Mouse (Mus musculus) CH12.LX (cell line): ENCODE results near the gene Src. TPM values are rescaled to one million over a fixed set of nuclear protein-coding genes. Genes with fewer than 3 reads are reported as not detected.

Source experiments
- DNase-seq: peaks from one replicate; pipeline ENCODE4 v3.0.0-alpha.2; 2013; ENCODE audit errors: extremely low read depth
- H3K27ac ChIP-seq: 2 replicates; pipeline ENCODE4 v1.5.1; 2012; ENCODE audit warnings: low read depth, mild to moderate bottlenecking, control low read depth, moderate library complexity; ENCODE audit not compliant: insufficient read depth
- H3K27me3 ChIP-seq: replicated peaks from 2 replicates; pipeline ENCODE3; 2012; ENCODE audit warnings: inconsistent platforms
- H3K36me3 ChIP-seq, 2 experiments: replicated peaks in 1 of 2; 2 replicates each; pipeline versions ENCODE3 to v1.6.1; 2012; ENCODE audit warnings: inconsistent platforms in 1 of 2, low read length in 1 of 2, mild to moderate bottlenecking in 1 of 2, mixed read lengths in 1 of 2, moderate library complexity in 1 of 2; ENCODE audit not compliant: control insufficient read depth in 1 of 2, insufficient read depth in 1 of 2
- H3K4me1 ChIP-seq, 2 experiments: 2 replicates each; pipeline ENCODE4 v1.6.1; 2012; ENCODE audit warnings: inconsistent platforms in 1 of 2, moderate library complexity in 1 of 2; ENCODE audit not compliant: insufficient read depth in 2 of 2, control insufficient read depth in 1 of 2
- H3K4me2 ChIP-seq: 2 replicates; pipeline ENCODE4 v1.6.1; 2012; ENCODE audit warnings: low read depth, mild to moderate bottlenecking, control low read depth; ENCODE audit not compliant: poor library complexity, insufficient read depth, severe bottlenecking
- H3K4me3 ChIP-seq, 3 experiments: fragments of 150-350 bp in 1 of 3; sonication (generic) in 1 of 3; replicated peaks in 1 of 3; 2 replicates each; pipeline versions ENCODE3 to v1.5.1; 2011 to 2012; ENCODE audit warnings: low read depth in 2 of 3, low read length in 2 of 3, mild to moderate bottlenecking in 2 of 3, moderate library complexity in 2 of 3, control low read depth in 1 of 3, improper control_type of control experiment in 1 of 3, inconsistent platforms in 1 of 3, mixed read lengths in 1 of 3; ENCODE audit not compliant: poor library complexity in 1 of 3
- H3K79me2 ChIP-seq: replicated peaks from 2 replicates; pipeline ENCODE4 v1.6.1; 2012; ENCODE audit warnings: mild to moderate bottlenecking, moderate library complexity; ENCODE audit not compliant: control insufficient read depth, poor library complexity, insufficient read depth, severe bottlenecking; ENCODE audit errors: extremely low read depth
- H3K9ac ChIP-seq: 2 replicates; pipeline ENCODE4 v1.6.1; 2012; ENCODE audit warnings: low read depth, mild to moderate bottlenecking, control low read depth, moderate library complexity; ENCODE audit not compliant: insufficient read depth
- H3K9me3 ChIP-seq: replicated peaks from 2 replicates; pipeline ENCODE3; 2012; ENCODE audit warnings: low read length, inconsistent platforms, mixed read lengths
- CHD1 ChIP-seq: IDR thresholded peaks from 2 replicates; pipeline ENCODE4 v1.6.1; 2012; ENCODE audit warnings: low read depth, low read length, improper control_type of control experiment, inconsistent platforms
- CHD2 ChIP-seq: IDR thresholded peaks from 2 replicates; pipeline ENCODE4 v1.6.1; 2011; ENCODE audit warnings: low read length, improper control_type of control experiment
- CTCF ChIP-seq, 2 experiments: IDR thresholded peaks in 1 of 2; conservative IDR thresholded peaks in 1 of 2; 2 replicates each; pipeline ENCODE4 v1.5.1; 2011 to 2012; ENCODE audit warnings: low read depth in 2 of 2, low read length in 2 of 2, improper control_type of control experiment in 1 of 2, inconsistent platforms in 1 of 2, mild to moderate bottlenecking in 1 of 2, moderate library complexity in 1 of 2
- E2F4 ChIP-seq: IDR thresholded peaks from 2 replicates; pipeline ENCODE4 v1.6.1; 2011; ENCODE audit warnings: low read depth, low read length, improper control_type of control experiment; ENCODE audit not compliant: insufficient replicate concordance
- ELF1 ChIP-seq: IDR thresholded peaks from 2 replicates; pipeline ENCODE4 v1.6.1; 2014; ENCODE audit warnings: low read depth, mild to moderate bottlenecking, inconsistent platforms, low read length, improper control_type of control experiment
- EP300 ChIP-seq: IDR thresholded peaks from 2 replicates; pipeline ENCODE4 v1.6.1; 2011; ENCODE audit warnings: low read length, improper control_type of control experiment
- ETS1 ChIP-seq: conservative IDR thresholded peaks from 2 replicates; pipeline ENCODE4 v1.6.1; 2012; ENCODE audit warnings: low read depth, mild to moderate bottlenecking, inconsistent platforms, low read length, improper control_type of control experiment, moderate library complexity
- HCFC1 ChIP-seq: IDR thresholded peaks from 2 replicates; pipeline ENCODE4 v1.6.1; 2012; ENCODE audit warnings: low read depth, mild to moderate bottlenecking, inconsistent platforms, low read length, improper control_type of control experiment
- JUND ChIP-seq: conservative IDR thresholded peaks from 2 replicates; pipeline ENCODE4 v1.6.1; 2011; ENCODE audit warnings: low read depth, low read length, improper control_type of control experiment
- KAT2A ChIP-seq: IDR thresholded peaks from 2 replicates; pipeline ENCODE4 v1.6.1; 2012; ENCODE audit warnings: low read length, improper control_type of control experiment, inconsistent platforms; ENCODE audit not compliant: insufficient replicate concordance
- MAFK ChIP-seq: IDR thresholded peaks from 2 replicates; pipeline ENCODE4 v1.6.1; 2011; ENCODE audit warnings: low read length, improper control_type of control experiment; ENCODE audit not compliant: insufficient replicate concordance
- MEF2A ChIP-seq: IDR thresholded peaks from 2 replicates; pipeline ENCODE4 v1.6.1; 2014; ENCODE audit warnings: low read depth, mild to moderate bottlenecking, inconsistent platforms, low read length, improper control_type of control experiment, borderline replicate concordance
- MXI1 ChIP-seq: IDR thresholded peaks from 2 replicates; pipeline ENCODE4 v1.6.1; 2011; ENCODE audit warnings: mild to moderate bottlenecking, low read depth, low read length, improper control_type of control experiment
- NELFE ChIP-seq: IDR thresholded peaks from 2 replicates; pipeline ENCODE4 v1.6.1; 2011; ENCODE audit warnings: low read depth, low read length, improper control_type of control experiment
- RAD21 ChIP-seq: IDR thresholded peaks from 2 replicates; pipeline ENCODE4 v1.6.1; 2011; ENCODE audit warnings: low read depth, mild to moderate bottlenecking, low read length, improper control_type of control experiment, moderate library complexity
- RCOR1 ChIP-seq: conservative IDR thresholded peaks from 2 replicates; pipeline ENCODE4 v1.6.1; 2012; ENCODE audit warnings: low read depth, mild to moderate bottlenecking, inconsistent platforms, low read length, improper control_type of control experiment
- SIN3A ChIP-seq: IDR thresholded peaks from 2 replicates; pipeline ENCODE4 v1.6.1; 2012; ENCODE audit warnings: low read length, improper control_type of control experiment, inconsistent platforms
- SMC3 ChIP-seq: IDR thresholded peaks from 2 replicates; pipeline ENCODE4 v1.6.1; 2011; ENCODE audit warnings: low read depth, low read length, improper control_type of control experiment
- TBP ChIP-seq: conservative IDR thresholded peaks from 2 replicates; pipeline ENCODE4 v1.6.1; 2011; ENCODE audit warnings: low read depth, low read length, improper control_type of control experiment
- ZNF384 ChIP-seq: IDR thresholded peaks from 2 replicates; pipeline ENCODE4 v1.6.1; 2012; ENCODE audit warnings: low read depth, low read length, improper control_type of control experiment, inconsistent platforms
- dilution Hi-C: fragments of 300-500 bp; cut with MboI; formaldehyde crosslinking; loops from 2 replicates; pipeline ENCODE4 v1.14.3; 2020; ENCODE audit warnings: low sequenced_read_pairs; ENCODE audit not compliant: extremely low pct_unique_long_range_greater_than_20kb, extremely low pct_ligation_motif_present
- in situ Hi-C: fragments of 300-500 bp; cut with MboI; formaldehyde crosslinking; loops from 3 replicates; pipeline ENCODE4 v1.14.3; 2019; ENCODE audit warnings: low sequenced_read_pairs, low pct_ligation_motif_present, low pct_unique_long_range_greater_than_20kb, mixed read lengths
- polyA plus RNA-seq: library from polyadenylated mRNA; unstranded; fragments of >175 nt; gene quantifications from 2 replicates; pipeline ENCODE4 v1.2.1, GENCODE M21; 2012; ENCODE audit warnings: low read depth; ENCODE audit not compliant: insufficient read length
- total RNA-seq, 2 experiments: library from RNA; depleted of rRNA; stranded (reverse); fragments of 300-350 nt in 1 of 2; fragments of >200 nt in 1 of 2; gene quantifications; 2 replicates each; pipeline ENCODE4 v1.2.3; 2012 to 2014

The Src gene
- total and polyA plus RNA-seq, 3 experiments: 0.20 to 0.37 (median 0.25) TPM

DNA sequence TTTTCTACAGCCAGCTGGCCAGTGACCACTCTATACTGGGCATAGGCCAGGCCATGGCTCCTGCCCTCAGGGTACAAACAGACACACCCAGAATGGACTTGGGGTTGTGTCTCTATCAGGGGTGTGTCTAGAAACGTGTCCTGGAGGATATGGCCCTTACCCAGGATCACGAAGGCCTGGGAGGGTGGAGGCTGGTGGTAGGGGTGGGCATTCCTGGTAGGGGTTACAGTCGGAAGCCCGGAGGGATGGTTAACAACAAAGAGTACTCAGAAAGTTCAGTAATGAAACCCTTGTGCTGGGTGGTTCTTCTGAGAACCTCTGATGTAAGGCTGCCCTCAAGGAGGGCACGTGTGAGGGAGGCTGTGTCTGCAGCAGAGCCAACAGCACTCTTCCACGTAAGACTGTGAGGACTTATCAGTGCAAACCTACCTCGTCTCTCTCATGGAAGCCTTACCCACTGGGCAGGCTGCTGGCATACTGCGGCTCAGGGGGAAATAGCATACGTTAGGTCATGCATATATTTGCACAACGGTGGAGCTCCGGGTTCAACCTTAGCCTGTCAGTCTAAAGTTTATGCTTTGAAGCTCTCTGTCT lies 3.9 kb downstream of the Src start:
- no peak for DNase-seq
- H3K27ac ChIP-seq: no peak overlapping the region
- no peak overlapping the region for H3K4me3 ChIP-seq
- H3K4me1 ChIP-seq: peaks cover 7 to 11% of the 10 kb centered on the region in 2 experiments
- in situ Hi-C loops: no loop called here
- dilution Hi-C loops: no loop called here
- H3K79me2 ChIP-seq: no peaks in the 10 kb centered on the region
- no peak overlapping the region for H3K4me2 ChIP-seq
- H3K27me3 ChIP-seq: peaks cover 72% of the 10 kb centered on the region
- H3K36me3 ChIP-seq: no peaks in the 10 kb centered on the region
- H3K9me3 ChIP-seq: no peaks in the 10 kb centered on the region
- no peak overlapping the region for H3K9ac ChIP-seq
- TF ChIP-seq MEF2A (no peak), E2F4 (no peak), JUND (no peak), NELFE (no peak), ZNF384 (no peak), SMC3 (no peak), ETS1 (no peak), HCFC1 (no peak), CHD2 (no peak), EP300 (no peak), CTCF (conservative IDR thresholded peaks at IDR 0.05 in 1 of 2, IDR thresholded peaks at IDR 0.05 in 1 of 2; ENCODE audit: low read depth in 2 of 2, low read length in 2 of 2) (no peak)

- Histone ChIP-seq H3K4me2 (no peak overlapping the region), H3K36me3 (no peaks in the 10 kb centered on the region), H3K4me3 (no peak overlapping the region), H3K27ac (no peak overlapping the region), H3K27me3 (peaks cover 81% of the 10 kb centered on the region), H3K9ac (no peak overlapping the region)
- no peak for DNase-seq
- in situ Hi-C loops: no loop called here
- TF ChIP-seq CHD2 (no peak), RCOR1 (no peak), MXI1 (no peak), RAD21 (no peak), E2F4 (no peak), KAT2A (no peak), SIN3A (no peak), ELF1 (no peak), EP300 (no peak), SMC3 (no peak), TBP (no peak), JUND (no peak), MAFK (no peak), CHD1 (no peak)
- TF ChIP-seq, all 38 proteins: peak for 0
- H3K79me2 ChIP-seq: no peaks in the 10 kb centered on the region
- dilution Hi-C loops: no loop called here
- peaks cover 7 to 15% of the 10 kb centered on the region in 2 experiments for H3K4me1 ChIP-seq
- no peaks in the 10 kb centered on the region for H3K9me3 ChIP-seq
Observed at GRCm38 (mm10) chr2:157422854-157423705, 4.8 kb downstream of the Src start.
